Mouse (Mus musculus) activated CD4-positive, CD25-positive, alpha-beta regulatory T cell, adult 4 months (primary cell): ENCODE measurements around the gene Mns1. TPM values are rescaled to one million over a fixed set of nuclear protein-coding genes. Genes with fewer than 3 reads are reported as not detected.
"Not testable (repeated sequence)": the region's sequence is repeated elsewhere in the genome, so short reads cannot be mapped to it uniquely, and the experiment has no call there.

Experiments
- ATAC-seq: one replicate; pipeline ENCODE4 v1.8.0; 2017
- polyA plus RNA-seq, 2 experiments: library from polyadenylated mRNA; unstranded; fragments of 100-300 nt; shearing (Covaris generic); gene quantifications; one replicate each; pipeline ENCODE4 v1.2.1; 2017

Gene Mns1
- polyA plus RNA-seq, 2 experiments from 2014 or later = 20.7 to 23.6 TPM

GRCm38 (mm10) chr9:72427861-72428260 is 9.9 kb upstream of the Mns1 start:
- ATAC-seq = no peak

GRCm38 (mm10) chr9:72434876-72435275 is 2.9 kb upstream of the Mns1 start:
- ATAC-seq = no peak

- ATAC-seq = no peak
These were observed 938 bp downstream of the Mns1 start for GRCm38 (mm10) chr9:72438749-72439148.

- no peak for ATAC-seq
These were observed 2.5 kb downstream of the Mns1 start for GRCm38 (mm10) chr9:72440358-72440757.

GRCm38 (mm10) chr9:72440948-72441926 is 3.4 kb downstream of the Mns1 start:
- no peak for ATAC-seq

- ATAC-seq = no peak
These were observed 4.3 kb downstream of the Mns1 start for GRCm38 (mm10) chr9:72441927-72442715.

GRCm38 (mm10) chr9:72448026-72448425 is 10.2 kb downstream of the Mns1 start:
- ATAC-seq = peak; percentile 25

GRCm38 (mm10) chr9:72449367-72449766 is 11.6 kb downstream of the Mns1 start:
- peak; percentile 97 for ATAC-seq

GRCm38 (mm10) chr9:72449841-72450240 is 12.0 kb downstream of the Mns1 start:
- no peak for ATAC-seq

GRCm38 (mm10) chr9:72450363-72450762 is 12.6 kb downstream of the Mns1 start:
- no peak for ATAC-seq

- ATAC-seq = no peak
These were observed 13.3 kb downstream of the Mns1 start for GRCm38 (mm10) chr9:72451111-72451510.

- not testable (repeated sequence) for ATAC-seq
These were observed 16.5 kb downstream of the Mns1 start for GRCm38 (mm10) chr9:72454281-72454680.

GRCm38 (mm10) chr9:72456374-72456773 is 18.6 kb downstream of the Mns1 start:
- no peak for ATAC-seq

- peak; percentile 94 for ATAC-seq
These were observed 20.4 kb downstream of the Mns1 start for GRCm38 (mm10) chr9:72458233-72458632.

- ATAC-seq = no peak
These were observed 21.9 kb downstream of the Mns1 start for GRCm38 (mm10) chr9:72459703-72460102.

GRCm38 (mm10) chr9:72460767-72461166 is 23.0 kb downstream of the Mns1 start:
- no peak for ATAC-seq

GRCm38 (mm10) chr9:72462427-72462826 is 24.6 kb downstream of the Mns1 start:
- no peak for ATAC-seq

- ATAC-seq = no peak
These were observed 27.0 kb downstream of the Mns1 start for GRCm38 (mm10) chr9:72464806-72465205.

GRCm38 (mm10) chr9:72465754-72466181 is 28.0 kb downstream of the Mns1 start:
- peak; percentile 92 for ATAC-seq

GRCm38 (mm10) chr9:72467551-72468407 is 30.0 kb downstream of the Mns1 start:
- peak; percentile 62 for ATAC-seq

GRCm38 (mm10) chr9:72468616-72469015 is 30.8 kb downstream of the Mns1 start:
- no peak for ATAC-seq

- ATAC-seq = no peak
These were observed 32.0 kb downstream of the Mns1 start for GRCm38 (mm10) chr9:72469851-72470250.
